Mouse (Mus musculus) neural tube, embryonic 11.5 days (tissue): Measurements from ENCODE around the gene Fbxw8. TPM values are rescaled to one million over a fixed set of nuclear protein-coding genes. Genes with fewer than 3 reads are reported as not detected.
A peak's percentile ranks its signal among the peaks of the same experiment; 100 is the strongest.

Source experiments
- ATAC-seq: fragments of 200-750 bp; cut with Nextera tagmentation; 2 replicates; pipeline ENCODE4 v1.8.0; 2017; ENCODE audit warnings: moderate number of reproducible peaks, mild to moderate bottlenecking, moderate TSS enrichment, moderate library complexity; ENCODE audit not compliant: insufficient read depth, low FRiP score, low TSS enrichment
- DNase-seq: peaks from one replicate; pipeline ENCODE4 v3.0.0-alpha.2; 2015; ENCODE audit warnings: low spot score
- H3K27ac ChIP-seq: fragments of 300-500 bp; sonication (generic); 2 replicates; pipeline ENCODE4 v1.5.1; 2014; ENCODE audit warnings: low read depth, mild to moderate bottlenecking, low read length
- H3K27me3 ChIP-seq: fragments of 300-500 bp; sonication (generic); 2 replicates; pipeline ENCODE4 v1.6.1; 2014; ENCODE audit warnings: mild to moderate bottlenecking, low read length, mixed read lengths; ENCODE audit not compliant: control insufficient read depth, insufficient read depth
- H3K36me3 ChIP-seq: fragments of 300-500 bp; sonication (generic); 2 replicates; pipeline ENCODE4 v1.6.1; 2014; ENCODE audit warnings: mild to moderate bottlenecking, low read length, moderate library complexity, mixed read lengths; ENCODE audit not compliant: control insufficient read depth, insufficient read depth
- H3K4me1 ChIP-seq: fragments of 300-500 bp; sonication (generic); 2 replicates; pipeline ENCODE4 v1.6.1; 2014; ENCODE audit warnings: low read length, mixed read lengths; ENCODE audit not compliant: control insufficient read depth, insufficient read depth
- H3K4me2 ChIP-seq: fragments of 300-500 bp; sonication (generic); 2 replicates; pipeline ENCODE4 v1.6.1; 2014; ENCODE audit warnings: low read depth, mild to moderate bottlenecking, moderate library complexity
- H3K4me3 ChIP-seq: fragments of 300-500 bp; sonication (generic); 2 replicates; pipeline ENCODE4 v1.5.1; 2014; ENCODE audit warnings: low read depth, low read length
- H3K9ac ChIP-seq: fragments of 300-500 bp; sonication (generic); 2 replicates; pipeline ENCODE4 v1.6.1; 2014; ENCODE audit warnings: mild to moderate bottlenecking, low read length
- H3K9me3 ChIP-seq: fragments of 300-500 bp; sonication (generic); 2 replicates; pipeline ENCODE4 v1.6.1; 2016; ENCODE audit warnings: low read length; ENCODE audit not compliant: control insufficient read depth
- WGBS: fragments of 180-500 bp; shearing (Covaris S2); extraction: QIAGEN DNeasy Blood & Tissue Kit; methylation state at CpG from one replicate; pipeline ENCODE4 v1.1.7; 2014; 5-methylcytosine and 5-hydroxymethylcytosine counted together
- polyA plus RNA-seq: library from polyadenylated mRNA; unstranded; fragments of >200 nt; fragmentation: Nextera tagmentation; extraction: Ambion mirVana; gene quantifications from 2 replicates; pipeline ENCODE4 v1.2.1, GENCODE M21; 2014

The Fbxw8 gene
- polyA plus RNA-seq, 1 experiment from 2014 or later = 28.4 TPM

DNA sequence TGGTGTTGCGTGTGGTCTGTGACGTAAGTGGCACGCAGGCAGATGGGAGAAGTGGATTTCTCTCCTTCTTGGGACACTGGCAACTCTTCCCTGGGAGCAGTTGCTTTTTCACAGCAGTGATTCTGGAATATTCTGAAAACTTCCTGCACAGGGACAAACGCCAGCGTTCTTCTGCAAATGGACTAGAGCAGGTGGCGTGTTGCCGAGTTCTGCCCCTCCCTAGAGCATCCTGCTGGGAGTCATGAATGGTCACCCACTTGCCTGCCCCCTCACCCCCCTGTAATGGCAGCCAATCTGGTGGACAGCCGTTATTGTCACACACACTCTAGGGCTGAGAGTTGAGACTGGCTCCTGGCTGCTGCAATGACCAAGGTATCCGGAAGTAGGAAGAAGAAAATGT, 95.6 kb downstream of the Fbxw8 start:
- Histone ChIP-seq H3K4me3 (no peak overlapping the region), H3K4me2 (no peak overlapping the region), H3K36me3 (no peaks in the 10 kb centered on the region; the same call in 1 of the 2 replicates), H3K9me3 (no peaks in the 10 kb centered on the region), H3K4me1 (no peaks in the 10 kb centered on the region), H3K27me3 (no peaks in the 10 kb centered on the region), H3K9ac (no peak overlapping the region), H3K27ac (no peak overlapping the region)
- ATAC-seq = no peak
- DNase-seq = no peak
- WGBS = 86% methylated on average over 9 of the region's 9 CpGs

DNA sequence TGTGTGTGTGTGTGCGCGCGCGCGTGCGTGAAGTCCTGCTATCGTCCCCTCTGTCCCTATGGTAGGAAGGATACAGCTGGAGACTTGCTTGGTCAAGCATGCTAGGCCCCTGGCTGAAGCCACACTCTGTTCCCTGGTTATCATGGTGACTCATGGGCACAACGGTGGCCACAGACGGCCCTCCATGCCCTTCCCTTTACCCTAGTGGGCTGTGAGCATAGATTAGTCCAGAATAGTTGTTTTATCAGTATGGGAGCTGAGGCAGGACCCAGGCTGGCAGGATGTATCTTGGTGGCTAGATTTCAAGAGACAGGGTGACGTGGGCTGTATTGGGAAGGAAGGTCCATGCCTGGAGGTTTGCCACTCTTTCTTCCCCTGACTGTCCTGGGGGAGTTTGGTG, 96.4 kb downstream of the Fbxw8 start:
- no peak for DNase-seq
- no peaks in the 10 kb centered on the region for H3K9me3 ChIP-seq
- no peak for ATAC-seq
- no peak overlapping the region for H3K27ac ChIP-seq
- no peaks in the 10 kb centered on the region; the same call in 1 of the 2 replicates for H3K36me3 ChIP-seq
- H3K4me1 ChIP-seq = no peaks in the 10 kb centered on the region
- H3K4me2 ChIP-seq = no peak overlapping the region
- no peak overlapping the region for H3K4me3 ChIP-seq
- no peaks in the 10 kb centered on the region for H3K27me3 ChIP-seq
- 91% methylated on average over 10 of the region's 10 CpGs for WGBS
- no peak overlapping the region for H3K9ac ChIP-seq

DNA sequence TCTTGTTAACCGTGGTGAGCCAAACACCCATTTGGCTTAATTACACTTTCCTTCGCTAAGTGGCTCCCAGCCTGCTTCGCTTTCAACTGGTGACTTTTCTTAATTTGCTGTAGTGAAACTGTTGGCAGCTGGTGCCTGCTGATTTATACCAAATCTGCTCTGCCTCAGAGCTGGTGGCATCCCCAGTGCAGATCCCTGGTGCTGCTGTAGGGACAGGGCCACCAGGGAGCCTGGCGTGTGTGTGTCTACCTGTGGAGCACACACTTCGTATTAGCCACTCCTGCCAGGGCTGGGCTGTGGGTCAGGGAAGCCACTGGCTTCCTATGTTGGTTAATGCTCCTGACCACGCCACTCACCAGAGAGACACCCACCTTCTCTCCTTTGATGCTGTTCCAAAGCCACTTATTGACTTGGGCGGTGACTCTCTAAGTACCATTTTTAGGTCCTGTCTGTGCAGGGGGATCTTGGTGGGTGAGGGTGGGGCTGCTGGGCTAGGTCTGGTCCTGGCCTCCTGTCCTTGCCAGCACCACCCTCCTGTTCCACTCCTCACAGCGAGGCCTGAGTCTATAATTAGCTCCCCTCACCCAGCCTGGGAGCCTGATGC, 97.7 kb downstream of the Fbxw8 start:
- Histone ChIP-seq H3K9ac (no peak overlapping the region), H3K36me3 (no peaks in the 10 kb centered on the region), H3K9me3 (no peaks in the 10 kb centered on the region), H3K4me2 (no peak overlapping the region), H3K4me3 (no peak overlapping the region), H3K4me1 (no peaks in the 10 kb centered on the region), H3K27ac (no peak overlapping the region), H3K27me3 (no peaks in the 10 kb centered on the region)
- ATAC-seq (no peak), DNase-seq (no peak)
- WGBS = 56% methylated on average over 8 of the region's 8 CpGs

DNA sequence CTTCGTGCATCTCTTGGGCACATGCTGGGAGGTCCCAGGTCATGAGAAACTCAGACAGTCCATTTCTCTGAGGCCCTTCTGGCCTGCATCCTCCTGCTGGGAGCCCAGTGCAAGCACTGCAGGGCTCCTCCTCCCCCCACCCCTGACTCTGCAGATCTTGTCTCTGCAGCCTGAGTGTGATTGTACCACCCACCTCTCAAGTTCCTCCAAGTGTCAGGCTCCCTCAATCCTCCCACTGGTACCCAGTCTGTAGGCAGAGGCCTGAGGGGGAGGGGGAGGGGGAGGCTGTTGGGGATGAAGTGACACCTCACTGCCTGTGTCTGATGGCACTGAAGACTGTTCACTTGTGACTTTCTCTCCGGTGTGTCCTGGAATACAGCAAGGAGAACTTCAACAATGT, 102.1 kb downstream of the Fbxw8 start:
- WGBS = 86% methylated on average over 2 of the region's 2 CpGs

DNA sequence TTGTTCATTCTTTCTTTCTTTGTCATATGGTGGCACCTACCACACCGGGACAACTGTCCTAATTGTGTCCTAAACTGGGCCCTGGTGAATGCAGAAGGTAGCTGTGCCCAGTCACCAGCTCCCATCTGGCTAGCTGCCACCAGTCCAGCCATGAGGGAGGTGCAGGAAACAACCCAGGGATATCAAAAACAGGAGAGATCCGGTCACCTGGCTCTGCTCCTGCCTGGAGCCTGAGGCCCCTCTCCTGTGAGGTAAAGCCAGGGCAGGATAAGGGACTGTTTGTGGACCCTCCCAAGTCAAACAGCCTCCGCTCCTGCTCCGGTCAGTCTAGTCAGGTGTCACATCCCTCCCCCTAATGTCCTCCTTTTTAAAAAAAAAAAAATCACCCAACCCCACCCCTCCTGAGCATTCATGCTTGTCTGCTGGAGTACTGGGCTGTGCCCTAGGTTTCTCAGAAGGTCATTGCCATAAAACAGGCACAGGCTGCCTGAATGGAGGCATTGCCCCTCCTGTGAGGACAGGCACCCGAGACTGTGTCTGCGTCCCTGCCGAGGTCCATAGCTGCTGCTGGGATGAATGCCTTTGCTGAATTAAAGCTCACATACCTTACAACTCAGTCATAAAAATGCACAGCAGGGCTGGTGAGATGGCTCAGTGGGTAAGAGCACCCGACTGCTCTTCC, 103.1 kb downstream of the Fbxw8 start:
- H3K27me3 ChIP-seq = no peaks in the 10 kb centered on the region
- no peak overlapping the region for H3K4me3 ChIP-seq
- no peaks in the 10 kb centered on the region for H3K4me1 ChIP-seq
- no peak for ATAC-seq
- no peaks in the 10 kb centered on the region for H3K9me3 ChIP-seq
- H3K27ac ChIP-seq = no peak overlapping the region
- WGBS = 81% methylated on average over 8 of the region's 8 CpGs
- H3K9ac ChIP-seq = no peak overlapping the region
- no peak for DNase-seq
- H3K4me2 ChIP-seq = no peak overlapping the region
- no peaks in the 10 kb centered on the region for H3K36me3 ChIP-seq

More for the DNA sequence above, 102.1 kb downstream of the Fbxw8 start:
- no peak overlapping the region for H3K9ac ChIP-seq
- no peaks in the 10 kb centered on the region for H3K9me3 ChIP-seq
- no peak overlapping the region for H3K27ac ChIP-seq
- no peak overlapping the region for H3K4me3 ChIP-seq
- H3K4me2 ChIP-seq = no peak overlapping the region
- DNase-seq = no peak
- no peaks in the 10 kb centered on the region for H3K4me1 ChIP-seq
- ATAC-seq = no peak
- H3K27me3 ChIP-seq = no peaks in the 10 kb centered on the region
- no peaks in the 10 kb centered on the region for H3K36me3 ChIP-seq

DNA sequence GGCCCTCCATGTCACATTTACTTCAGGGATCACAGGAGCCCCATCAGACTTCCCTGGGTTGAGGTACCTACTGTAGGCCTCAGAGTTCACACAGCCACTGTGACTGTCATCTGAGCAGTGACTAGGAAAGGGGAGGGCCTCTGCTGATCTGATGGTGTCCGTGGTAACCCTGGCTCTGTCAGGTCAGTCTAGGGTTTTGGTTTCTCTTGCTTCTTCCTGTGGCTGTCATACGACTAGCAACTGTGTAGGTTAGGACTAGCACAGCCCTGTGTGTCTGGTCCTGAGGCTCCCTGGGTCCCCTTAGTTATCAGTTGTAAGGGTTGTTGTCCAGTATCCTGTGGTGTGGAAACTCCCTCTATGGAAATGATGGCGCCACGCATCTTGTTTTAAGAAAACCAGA, 104.5 kb downstream of the Fbxw8 start:
- no peak overlapping the region for H3K27ac ChIP-seq
- H3K4me3 ChIP-seq = no peak overlapping the region
- no peaks in the 10 kb centered on the region for H3K27me3 ChIP-seq
- H3K4me2 ChIP-seq = no peak overlapping the region
- no peaks in the 10 kb centered on the region for H3K4me1 ChIP-seq
- 90% methylated on average over 4 of the region's 4 CpGs for WGBS
- H3K36me3 ChIP-seq = no peaks in the 10 kb centered on the region
- H3K9me3 ChIP-seq = no peaks in the 10 kb centered on the region
- H3K9ac ChIP-seq = no peak overlapping the region
- DNase-seq (no peak), ATAC-seq (no peak)

DNA sequence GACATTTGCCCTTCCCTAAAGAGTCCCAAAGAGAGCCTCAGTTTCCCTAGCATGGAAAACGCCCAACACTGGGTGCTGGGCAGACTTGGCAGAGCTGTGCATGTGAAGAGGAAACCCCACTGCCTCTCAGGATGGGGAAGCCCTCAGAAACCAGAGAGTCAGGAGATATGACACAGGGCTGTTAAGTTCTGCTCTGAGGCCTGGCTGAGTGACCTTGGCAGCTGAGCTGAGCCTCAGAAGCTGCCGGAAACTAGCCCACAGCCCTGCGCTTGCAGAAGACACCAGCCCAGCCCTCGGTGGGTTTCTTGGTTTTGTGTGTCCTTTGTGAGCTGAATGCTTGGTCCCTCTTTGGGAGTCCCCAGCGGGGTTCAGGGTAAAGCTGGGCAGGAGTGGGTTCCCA, 106.3 kb downstream of the Fbxw8 start:
- ATAC-seq (no peak), DNase-seq (peak; percentile 6)
- Histone ChIP-seq H3K4me3 (no peak overlapping the region), H3K4me1 (no peaks in the 10 kb centered on the region), H3K27me3 (no peaks in the 10 kb centered on the region), H3K9ac (no peak overlapping the region), H3K27ac (no peak overlapping the region), H3K36me3 (no peaks in the 10 kb centered on the region), H3K9me3 (no peaks in the 10 kb centered on the region), H3K4me2 (no peak overlapping the region)
- WGBS = 92% methylated on average over 5 of the region's 5 CpGs

DNA sequence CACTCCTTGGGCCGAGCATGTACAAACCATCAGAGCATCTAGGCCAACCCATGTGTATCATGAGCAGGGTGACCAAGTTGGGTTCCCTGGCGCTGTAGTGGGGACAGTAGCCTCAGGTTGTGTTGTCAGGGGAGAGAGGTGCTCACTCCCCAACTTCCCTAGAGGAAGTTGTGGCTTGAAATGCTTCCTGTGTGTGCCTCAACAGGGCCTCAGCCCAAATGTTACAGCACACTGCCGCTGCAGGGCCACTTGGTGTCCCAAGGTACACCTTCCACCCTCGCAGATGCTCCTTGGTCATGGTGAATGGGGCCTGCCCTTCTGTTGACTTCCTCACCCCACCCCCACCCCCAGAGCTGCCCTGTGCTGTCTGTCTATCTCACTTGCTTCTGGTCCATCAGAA, 106.9 kb downstream of the Fbxw8 start:
- ATAC-seq = no peak
- H3K36me3 ChIP-seq = no peaks in the 10 kb centered on the region
- DNase-seq = no peak
- H3K9me3 ChIP-seq = no peaks in the 10 kb centered on the region
- WGBS = 84% methylated on average over 4 of the region's 4 CpGs
- no peak overlapping the region for H3K4me3 ChIP-seq
- H3K27ac ChIP-seq = no peak overlapping the region
- no peak overlapping the region for H3K4me2 ChIP-seq
- H3K9ac ChIP-seq = no peak overlapping the region
- no peaks in the 10 kb centered on the region for H3K4me1 ChIP-seq
- no peaks in the 10 kb centered on the region for H3K27me3 ChIP-seq

DNA sequence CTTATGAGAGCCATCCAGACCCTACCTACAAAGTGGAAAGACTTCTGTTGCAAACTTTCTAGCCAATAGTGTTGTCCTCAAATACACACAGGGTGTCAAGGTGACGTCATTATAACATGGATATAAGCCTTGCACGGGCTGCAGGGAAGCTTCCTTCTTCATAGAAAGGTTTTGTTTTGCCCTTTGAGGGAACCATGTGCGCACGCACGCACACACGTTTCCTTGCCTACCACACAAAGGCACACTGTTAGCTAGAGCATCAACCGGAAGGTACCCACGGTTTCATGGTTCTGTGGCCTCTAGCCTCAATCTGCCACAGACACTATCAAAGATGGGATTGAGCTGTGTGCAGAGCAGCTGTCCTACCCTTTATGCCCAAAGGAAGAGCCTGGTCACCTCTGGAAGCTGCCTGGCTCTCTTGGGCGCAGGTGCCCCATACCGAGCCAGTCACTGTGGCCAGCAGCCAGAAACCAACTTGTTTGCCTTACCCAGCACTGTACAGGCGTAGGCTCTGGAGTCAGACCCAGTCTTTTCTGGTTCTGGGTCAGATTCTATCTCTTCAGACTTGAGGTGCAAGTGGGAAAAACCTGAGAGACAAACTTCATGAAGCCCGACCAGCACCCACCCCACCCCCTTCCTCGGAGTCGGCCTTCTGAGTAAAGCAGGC, 108.0 kb downstream of the Fbxw8 start:
- DNase-seq (no peak), ATAC-seq (no peak)
- Histone ChIP-seq H3K4me2 (no peak overlapping the region), H3K9ac (no peak overlapping the region), H3K4me1 (no peaks in the 10 kb centered on the region), H3K36me3 (no peaks in the 10 kb centered on the region), H3K27me3 (no peaks in the 10 kb centered on the region), H3K27ac (no peak overlapping the region), H3K4me3 (no peak overlapping the region), H3K9me3 (no peaks in the 10 kb centered on the region)
- 89% methylated on average over 14 of the region's 14 CpGs for WGBS
